Mouse (Mus musculus): ENCODE data around the gene Lnpep. TPM values are rescaled to one million over a fixed set of nuclear protein-coding genes. Genes with fewer than 3 reads are reported as not detected.
A peak's percentile ranks its signal among the peaks of the same experiment; 100 is the strongest.

The Lnpep gene
- total and polyA plus RNA-seq, 3 experiments = 7.1 to 91.4 (median 62.9) TPM

DNA sequence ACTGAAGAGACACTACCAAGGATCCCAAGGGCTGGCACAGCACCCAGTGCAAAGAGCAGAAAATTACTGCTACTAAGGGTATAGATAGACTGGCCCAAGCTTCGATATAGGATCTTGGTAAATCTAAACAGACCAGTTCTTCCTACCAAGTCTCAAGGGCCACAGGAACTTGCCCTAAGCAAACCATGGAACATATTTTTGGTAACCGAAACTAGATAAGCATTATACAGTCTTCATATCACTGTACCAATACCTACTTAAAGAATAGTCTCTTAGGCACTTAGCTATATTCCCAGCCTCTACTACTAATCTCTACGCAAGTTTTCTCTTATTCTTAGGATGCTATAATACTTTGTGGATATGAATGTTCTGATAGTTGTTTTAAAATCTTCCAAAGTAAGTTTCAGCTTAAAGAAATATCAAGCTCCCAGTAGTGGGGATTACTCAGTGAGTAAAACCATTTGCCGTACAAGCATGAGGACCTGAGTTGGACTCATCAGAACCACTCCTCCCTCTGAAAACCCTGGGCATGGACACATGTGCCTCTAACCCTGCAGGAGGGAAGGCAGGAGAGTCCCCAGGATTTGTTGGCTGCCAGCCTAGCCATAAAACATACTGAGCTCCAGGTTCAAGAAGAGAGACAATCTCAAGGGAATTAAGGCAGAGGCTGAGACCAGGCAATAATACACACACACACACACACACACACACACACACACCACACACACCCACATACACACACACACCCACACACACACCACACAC lies 7.2 kb downstream of the Lnpep start:
- 0 out of 2 replicates have a peak, but pooled peaks cover under 1% of the 10 kb centered on the region for H3K9me3 ChIP-seq (replicated peaks)
- peaks cover 25% of the 10 kb centered on the region; the same call in 1 of the 2 replicates for H3K4me1 ChIP-seq (ENCODE audit: insufficient read depth, low read depth, low read length)
- TF ChIP-seq GATA1 (IDR thresholded peaks at IDR 0.05; ENCODE audit: borderline replicate concordance, low read length) (no peak), TAL1 (conservative IDR thresholded peaks at IDR 0.05; ENCODE audit: low read depth, low read length) (no peak), POLR2AphosphoS5 (IDR thresholded peaks at IDR 0.05; ENCODE audit: insufficient replicate concordance, low read depth, low read length) (no peak), CTCF (IDR thresholded peaks at IDR 0.05; ENCODE audit: low read depth, low read length) (no peak), GATA2 (IDR thresholded peaks at IDR 0.05; ENCODE audit: borderline replicate concordance, low read depth, low read length) (no peak)
- peaks cover 12% of the 10 kb centered on the region for H3K36me3 ChIP-seq (replicated peaks)
- no peak for ATAC-seq (ENCODE audit: extremely low read depth, insufficient number of reproducible peaks, low FRiP score, poor library complexity, severe bottlenecking)
- H3K27me3 ChIP-seq (ENCODE audit: insufficient read depth, low read length) = no peaks in the 10 kb centered on the region
- no peak for DNase-seq (ENCODE audit: low spot score)
- no peak overlapping the region for H3K4me3 ChIP-seq (ENCODE audit: low read depth, low read length)

- peaks cover 7% of the 10 kb centered on the region for H3K9me3 ChIP-seq (replicated peaks)
- no peak overlapping the region for H3K4me3 ChIP-seq (ENCODE audit: low read depth, low read length)
- no peak for ATAC-seq (ENCODE audit: extremely low read depth, insufficient number of reproducible peaks, low FRiP score, poor library complexity, severe bottlenecking)
- no peak for TF ChIP-seq POLR2AphosphoS5 (IDR thresholded peaks at IDR 0.05; ENCODE audit: insufficient replicate concordance, low read depth, low read length)
- no peak for TF ChIP-seq CTCF (IDR thresholded peaks at IDR 0.05; ENCODE audit: low read depth, low read length)
- no peak for TF ChIP-seq GATA1 (IDR thresholded peaks at IDR 0.05; ENCODE audit: borderline replicate concordance, low read length)
- TF ChIP-seq GATA2 (IDR thresholded peaks at IDR 0.05; ENCODE audit: borderline replicate concordance, low read depth, low read length) = no peak
- no peak for TF ChIP-seq TAL1 (conservative IDR thresholded peaks at IDR 0.05; ENCODE audit: low read depth, low read length)
- no peak for DNase-seq (ENCODE audit: low spot score)
- H3K4me1 ChIP-seq (ENCODE audit: insufficient read depth, low read depth, low read length) = peaks cover 14% of the 10 kb centered on the region
- peaks cover 20% of the 10 kb centered on the region for H3K36me3 ChIP-seq (replicated peaks)
- H3K27me3 ChIP-seq (ENCODE audit: insufficient read depth, low read length) = no peaks in the 10 kb centered on the region
Observed at GRCm38 (mm10) chr17:17612336-17612735, 12.5 kb downstream of the Lnpep start.

DNA sequence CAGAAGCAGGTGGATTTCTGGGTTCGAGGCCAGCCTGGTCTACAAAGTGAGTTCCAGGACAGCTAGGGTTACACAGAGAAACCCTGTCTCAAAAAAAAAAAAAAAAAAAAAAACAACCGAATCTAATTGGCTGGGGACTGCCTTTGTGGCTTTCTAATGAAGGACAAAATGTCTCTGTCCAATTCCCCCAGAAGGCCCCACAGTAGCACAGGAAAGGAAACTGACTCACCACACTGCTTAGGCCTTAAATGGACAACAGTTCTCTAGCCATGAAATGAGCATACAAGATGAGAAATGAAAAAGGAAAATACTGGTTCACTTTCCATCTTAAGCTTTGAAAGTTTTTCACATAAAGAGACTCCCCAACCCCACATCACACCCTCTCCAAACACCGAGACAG lies 15.3 kb downstream of the Lnpep start:
- no peak for ATAC-seq (ENCODE audit: extremely low read depth, insufficient number of reproducible peaks, low FRiP score, poor library complexity, severe bottlenecking)
- Histone ChIP-seq H3K4me1 (ENCODE audit: insufficient read depth, low read depth, low read length) (peaks cover 12% of the 10 kb centered on the region), H3K4me3 (ENCODE audit: low read depth, low read length) (no peak overlapping the region), H3K9me3 (replicated peaks) (peaks cover 7% of the 10 kb centered on the region), H3K27me3 (ENCODE audit: insufficient read depth, low read length) (no peaks in the 10 kb centered on the region), H3K36me3 (replicated peaks) (peaks cover 13% of the 10 kb centered on the region)
- DNase-seq (ENCODE audit: low spot score) = no peak
- no peak for TF ChIP-seq GATA1 (IDR thresholded peaks at IDR 0.05; ENCODE audit: borderline replicate concordance, low read length)
- TF ChIP-seq TAL1 (conservative IDR thresholded peaks at IDR 0.05; ENCODE audit: low read depth, low read length) = no peak
- no peak for TF ChIP-seq CTCF (IDR thresholded peaks at IDR 0.05; ENCODE audit: low read depth, low read length)
- TF ChIP-seq POLR2AphosphoS5 (IDR thresholded peaks at IDR 0.05; ENCODE audit: insufficient replicate concordance, low read depth, low read length) = no peak
- TF ChIP-seq GATA2 (IDR thresholded peaks at IDR 0.05; ENCODE audit: borderline replicate concordance, low read depth, low read length) = no peak

DNA sequence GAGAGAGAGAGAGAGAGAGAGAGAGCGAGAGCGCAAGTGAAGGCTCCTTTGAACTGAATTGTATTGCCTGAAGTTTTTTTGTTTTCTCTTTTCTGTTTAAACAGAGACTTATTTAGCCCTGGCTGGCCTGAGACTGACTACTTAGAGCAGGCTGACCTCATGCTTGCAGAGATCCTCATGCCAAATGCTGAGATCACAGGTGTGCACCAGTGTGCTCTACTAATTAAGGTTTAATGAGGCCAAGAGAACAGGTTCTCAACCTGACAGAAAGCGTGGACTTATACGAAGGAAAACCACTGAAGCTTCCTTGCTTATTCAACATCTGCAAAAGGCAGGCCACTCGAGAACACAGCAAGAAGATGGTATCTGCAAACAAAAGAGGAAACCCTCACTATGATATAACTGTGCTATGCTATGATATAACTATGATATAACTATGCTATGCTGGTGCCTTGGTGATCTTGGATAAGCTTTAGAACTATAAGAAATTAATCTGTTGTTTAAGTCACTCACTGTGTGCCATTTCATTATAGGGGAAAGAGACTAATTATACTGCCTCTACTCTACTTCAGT lies 16.3 kb downstream of the Lnpep start:
- TF ChIP-seq CTCF (IDR thresholded peaks at IDR 0.05; ENCODE audit: low read depth, low read length) = no peak
- TF ChIP-seq GATA2 (IDR thresholded peaks at IDR 0.05; ENCODE audit: borderline replicate concordance, low read depth, low read length) = no peak
- TF ChIP-seq POLR2AphosphoS5 (IDR thresholded peaks at IDR 0.05; ENCODE audit: insufficient replicate concordance, low read depth, low read length) = no peak
- no peak for TF ChIP-seq GATA1 (IDR thresholded peaks at IDR 0.05; ENCODE audit: borderline replicate concordance, low read length)
- TF ChIP-seq TAL1 (conservative IDR thresholded peaks at IDR 0.05; ENCODE audit: low read depth, low read length) = no peak
- Histone ChIP-seq H3K36me3 (replicated peaks) (peaks cover 13% of the 10 kb centered on the region), H3K9me3 (replicated peaks) (peaks cover 7% of the 10 kb centered on the region), H3K4me1 (ENCODE audit: insufficient read depth, low read depth, low read length) (peaks cover 12% of the 10 kb centered on the region), H3K4me3 (ENCODE audit: low read depth, low read length) (no peak overlapping the region), H3K27me3 (ENCODE audit: insufficient read depth, low read length) (no peaks in the 10 kb centered on the region)
- DNase-seq (ENCODE audit: low spot score) (no peak), ATAC-seq (ENCODE audit: extremely low read depth, insufficient number of reproducible peaks, low FRiP score, poor library complexity, severe bottlenecking) (peak; percentile 63)

GRCm38 (mm10) chr17:17604554-17604953 lies 20.3 kb downstream of the Lnpep start:
- Histone ChIP-seq H3K9me3 (replicated peaks) (no peaks in the 10 kb centered on the region), H3K4me1 (ENCODE audit: insufficient read depth, low read depth, low read length) (peaks cover 26% of the 10 kb centered on the region), H3K4me3 (ENCODE audit: low read depth, low read length) (no peak overlapping the region), H3K36me3 (replicated peaks) (peaks cover 8% of the 10 kb centered on the region), H3K27me3 (ENCODE audit: insufficient read depth, low read length) (no peaks in the 10 kb centered on the region)
- TF ChIP-seq CTCF (IDR thresholded peaks at IDR 0.05; ENCODE audit: low read depth, low read length) (no peak), GATA2 (IDR thresholded peaks at IDR 0.05; ENCODE audit: borderline replicate concordance, low read depth, low read length) (no peak), TAL1 (conservative IDR thresholded peaks at IDR 0.05; ENCODE audit: low read depth, low read length) (no peak), GATA1 (IDR thresholded peaks at IDR 0.05; ENCODE audit: borderline replicate concordance, low read length) (no peak), POLR2AphosphoS5 (IDR thresholded peaks at IDR 0.05; ENCODE audit: insufficient replicate concordance, low read depth, low read length) (no peak)
- DNase-seq (ENCODE audit: low spot score) (no peak), ATAC-seq (ENCODE audit: extremely low read depth, insufficient number of reproducible peaks, low FRiP score, poor library complexity, severe bottlenecking) (no peak)

DNA sequence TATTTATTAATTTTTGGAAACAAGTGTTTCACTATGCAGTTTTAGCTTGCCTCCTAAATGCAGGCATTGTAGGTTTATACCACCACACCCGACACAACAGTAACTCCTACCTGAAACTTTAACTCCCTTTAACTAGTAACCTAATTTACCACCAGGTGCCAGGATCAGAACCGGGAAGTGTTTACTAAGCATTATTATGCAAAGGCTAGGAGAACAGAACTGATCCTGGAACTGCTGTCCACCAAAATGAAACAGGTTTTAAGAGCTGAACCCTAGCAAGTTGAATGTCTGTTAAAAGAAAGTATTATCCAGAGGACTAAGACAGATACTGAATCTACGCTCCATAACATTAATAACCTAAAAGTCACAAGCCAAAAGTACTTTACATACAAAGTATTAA lies 21.2 kb downstream of the Lnpep start:
- no peak for ATAC-seq (ENCODE audit: extremely low read depth, insufficient number of reproducible peaks, low FRiP score, poor library complexity, severe bottlenecking)
- Histone ChIP-seq H3K4me1 (ENCODE audit: insufficient read depth, low read depth, low read length) (peaks cover 24% of the 10 kb centered on the region), H3K4me3 (ENCODE audit: low read depth, low read length) (no peak overlapping the region), H3K36me3 (replicated peaks) (peaks cover 8% of the 10 kb centered on the region), H3K9me3 (replicated peaks) (no peaks in the 10 kb centered on the region), H3K27me3 (ENCODE audit: insufficient read depth, low read length) (no peaks in the 10 kb centered on the region)
- TF ChIP-seq POLR2AphosphoS5 (IDR thresholded peaks at IDR 0.05; ENCODE audit: insufficient replicate concordance, low read depth, low read length) = no peak
- no peak for TF ChIP-seq CTCF (IDR thresholded peaks at IDR 0.05; ENCODE audit: low read depth, low read length)
- no peak for TF ChIP-seq GATA1 (IDR thresholded peaks at IDR 0.05; ENCODE audit: borderline replicate concordance, low read length)
- no peak for TF ChIP-seq GATA2 (IDR thresholded peaks at IDR 0.05; ENCODE audit: borderline replicate concordance, low read depth, low read length)
- no peak for TF ChIP-seq TAL1 (conservative IDR thresholded peaks at IDR 0.05; ENCODE audit: low read depth, low read length)
- no peak for DNase-seq (ENCODE audit: low spot score)

Measured in G1E (cell line).